Mouse (Mus musculus) embryonic facial prominence, embryonic 11.5 days (tissue): Measurements from ENCODE around the gene Fcgr3. TPM values are rescaled to one million over a fixed set of nuclear protein-coding genes. Genes with fewer than 3 reads are reported as not detected.
A peak's percentile ranks its signal among the peaks of the same experiment; 100 is the strongest.

Experiments
- ATAC-seq: fragments of 200-750 bp; cut with Nextera tagmentation; replicated peaks from 2 replicates; pipeline ENCODE4 v1.8.0; 2017; ENCODE audit warnings: low read depth; ENCODE audit not compliant: insufficient number of reproducible peaks, low FRiP score, low TSS enrichment
- DNase-seq: peaks from one replicate; pipeline ENCODE4 v3.0.0-alpha.2; 2015; ENCODE audit warnings: low spot score
- H3K27ac ChIP-seq: fragments of 300-500 bp; sonication (generic); replicated peaks from 2 replicates; pipeline ENCODE4 v1.5.1; 2014; ENCODE audit warnings: mild to moderate bottlenecking, low read depth, low read length, control low read depth
- H3K27me3 ChIP-seq: fragments of 300-500 bp; sonication (generic); 2 replicates; pipeline ENCODE4 v1.6.1; 2014; ENCODE audit warnings: mild to moderate bottlenecking, low read length, moderate library complexity, mixed read lengths; ENCODE audit not compliant: control insufficient read depth, insufficient read depth
- H3K36me3 ChIP-seq: fragments of 300-500 bp; sonication (generic); replicated peaks from 2 replicates; pipeline ENCODE4 v1.6.1; 2014; ENCODE audit warnings: low read depth, mild to moderate bottlenecking, low read length, moderate library complexity, mixed read lengths; ENCODE audit not compliant: control insufficient read depth, insufficient read depth
- H3K4me1 ChIP-seq: fragments of 300-500 bp; sonication (generic); 2 replicates; pipeline ENCODE4 v1.6.1; 2014; ENCODE audit warnings: low read length, mixed read lengths; ENCODE audit not compliant: control insufficient read depth, insufficient read depth
- H3K4me2 ChIP-seq: fragments of 300-500 bp; sonication (generic); 2 replicates; pipeline ENCODE4 v1.6.1; 2014; ENCODE audit warnings: low read depth, mild to moderate bottlenecking, control low read depth, low read length, moderate library complexity
- H3K4me3 ChIP-seq: fragments of 300-500 bp; sonication (generic); 2 replicates; pipeline ENCODE4 v1.5.1; 2014; ENCODE audit warnings: low read depth, low read length, control low read depth
- H3K9ac ChIP-seq: fragments of 300-500 bp; sonication (generic); replicated peaks from 2 replicates; pipeline ENCODE4 v1.6.1; 2014; ENCODE audit warnings: mild to moderate bottlenecking, control low read depth, low read length
- H3K9me3 ChIP-seq: fragments of 300-500 bp; sonication (generic); replicated peaks from 2 replicates; pipeline ENCODE4 v1.6.1; 2016; ENCODE audit warnings: mild to moderate bottlenecking, low read length, inconsistent platforms, mixed read lengths; ENCODE audit not compliant: control insufficient read depth
- WGBS: fragments of 180-500 bp; shearing (Covaris S2); extraction: QIAGEN DNeasy Blood & Tissue Kit; methylation state at CpG from one replicate; pipeline ENCODE4 v1.1.7; 2014; 5-methylcytosine and 5-hydroxymethylcytosine counted together
- polyA plus RNA-seq: library from polyadenylated mRNA; unstranded; fragments of >200 nt; fragmentation: Nextera tagmentation; extraction: Ambion mirVana; gene quantifications from 2 replicates; pipeline ENCODE4 v1.2.1, GENCODE M21; 2014

Fcgr3 gene
- polyA plus RNA-seq, 1 experiment from 2014 or later, result 7.9 TPM

DNA sequence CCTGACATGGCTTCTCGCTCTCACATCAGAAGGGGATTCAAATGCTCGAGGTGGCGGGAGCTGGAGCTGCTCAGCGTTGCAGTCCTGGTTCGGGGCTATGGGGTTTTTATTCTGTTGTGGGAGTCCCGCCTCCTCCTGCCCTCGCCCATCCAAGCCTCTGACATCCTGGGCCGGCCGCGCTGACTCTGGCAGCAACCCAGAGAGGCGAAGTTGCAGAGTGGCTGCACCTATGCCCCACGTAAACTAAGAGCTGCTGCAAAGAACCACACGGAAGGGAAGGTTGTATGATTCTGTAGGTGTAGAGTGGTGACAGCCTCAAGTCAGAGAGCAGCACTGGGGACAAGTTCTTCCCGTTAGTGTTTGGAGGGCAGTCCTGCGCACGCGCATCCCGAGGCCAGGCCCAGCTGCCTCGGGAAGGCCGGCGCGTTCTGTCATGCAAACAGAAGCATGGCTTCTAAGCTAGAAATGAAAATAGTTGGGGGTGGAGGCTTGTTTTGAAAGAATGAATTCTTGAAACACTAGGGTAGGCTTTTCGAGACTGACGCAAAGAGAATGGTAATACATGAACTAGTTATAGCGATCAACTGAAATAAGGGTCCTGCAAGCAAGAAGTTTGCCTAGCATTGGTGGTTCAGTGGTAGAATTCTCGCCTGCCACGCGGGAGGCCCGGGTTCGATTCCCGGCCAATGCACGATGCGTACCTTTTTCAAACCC, 20.2 kb downstream of the Fcgr3 start:
- Histone ChIP-seq H3K9me3 (no peaks in the 10 kb centered on the region), H3K4me1 (no peaks in the 10 kb centered on the region), H3K9ac (0 out of 2 replicates have a peak overlapping the region, but pooled peaks have one; percentile 29), H3K27ac (no peak overlapping the region), H3K27me3 (no peaks in the 10 kb centered on the region), H3K36me3 (no peaks in the 10 kb centered on the region), H3K4me3 (peak overlapping the region; percentile 48), H3K4me2 (peak overlapping the region; percentile 31)
- DNase-seq (peak; percentile 95), ATAC-seq (peak; percentile 88)
- WGBS, result under 1% methylated on average over 33 of the region's 33 CpGs

DNA sequence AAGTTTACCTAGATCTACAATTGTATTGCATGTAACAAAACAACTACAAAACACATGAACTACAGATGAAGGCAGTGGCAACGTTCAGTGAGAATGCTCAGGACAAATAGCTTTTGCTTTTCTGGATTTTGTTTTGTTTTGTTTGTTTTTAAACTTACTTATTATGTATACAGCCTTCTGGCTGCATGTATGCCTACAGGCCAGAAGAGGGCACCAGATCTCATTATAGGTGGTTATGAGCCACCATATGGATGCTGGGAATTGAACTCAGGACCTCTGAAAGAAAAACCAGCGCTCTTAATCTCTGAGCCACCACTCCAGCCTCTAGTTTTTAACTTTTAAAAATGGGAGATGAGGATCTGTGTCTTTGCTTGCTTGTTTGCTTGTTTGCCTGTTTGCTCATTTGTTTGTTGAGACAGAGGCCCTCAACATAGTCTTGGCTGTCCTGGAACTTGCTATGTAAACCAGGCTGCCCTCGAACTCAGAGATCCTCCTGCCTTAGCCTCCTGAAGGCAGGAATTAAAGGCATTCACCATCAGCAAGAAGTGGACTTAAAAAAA, 21.1 kb downstream of the Fcgr3 start:
- WGBS, result 74% methylated on average over 3 of the region's 3 CpGs
- no peak overlapping the region for H3K27ac ChIP-seq

DNA sequence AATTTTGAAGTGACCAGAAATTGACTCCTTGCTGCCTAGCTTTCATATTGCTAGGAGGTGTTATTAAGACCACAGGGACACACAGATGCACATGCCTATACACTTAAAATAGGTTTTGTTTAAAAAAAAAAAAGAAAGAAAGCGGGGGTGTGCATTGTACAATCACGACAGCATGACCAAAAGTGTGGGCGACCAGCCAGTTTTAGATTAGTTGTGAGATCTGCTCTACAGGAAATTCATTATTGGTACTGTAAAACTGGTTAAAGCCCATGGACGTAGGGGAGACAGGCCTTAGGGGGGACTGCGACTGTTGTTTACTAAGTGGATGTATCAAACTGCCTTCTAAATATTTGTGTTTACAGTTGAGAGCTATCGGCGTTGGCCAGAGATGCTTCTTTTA, 24.9 kb downstream of the Fcgr3 start:
- no peaks in the 10 kb centered on the region for H3K9me3 ChIP-seq
- 87% methylated on average over 7 of the region's 7 CpGs for WGBS
- no peaks in the 10 kb centered on the region for H3K4me1 ChIP-seq
- peaks cover 2% of the 10 kb centered on the region; the same call in 1 of the 2 replicates for H3K27me3 ChIP-seq
- no peak overlapping the region for H3K9ac ChIP-seq
- no peak for ATAC-seq
- DNase-seq, result no peak
- H3K36me3 ChIP-seq, result no peaks in the 10 kb centered on the region
- H3K27ac ChIP-seq, result no peak overlapping the region
- H3K4me3 ChIP-seq, result no peak overlapping the region
- no peak overlapping the region for H3K4me2 ChIP-seq

More for the DNA sequence above, 21.1 kb downstream of the Fcgr3 start:
- DNase-seq (no peak), ATAC-seq (no peak)
- Histone ChIP-seq H3K27me3 (no peaks in the 10 kb centered on the region), H3K4me3 (peak overlapping the region; percentile 48), H3K4me1 (no peaks in the 10 kb centered on the region), H3K9me3 (no peaks in the 10 kb centered on the region), H3K9ac (no peak overlapping the region), H3K36me3 (no peaks in the 10 kb centered on the region), H3K4me2 (peak overlapping the region; percentile 31)

DNA sequence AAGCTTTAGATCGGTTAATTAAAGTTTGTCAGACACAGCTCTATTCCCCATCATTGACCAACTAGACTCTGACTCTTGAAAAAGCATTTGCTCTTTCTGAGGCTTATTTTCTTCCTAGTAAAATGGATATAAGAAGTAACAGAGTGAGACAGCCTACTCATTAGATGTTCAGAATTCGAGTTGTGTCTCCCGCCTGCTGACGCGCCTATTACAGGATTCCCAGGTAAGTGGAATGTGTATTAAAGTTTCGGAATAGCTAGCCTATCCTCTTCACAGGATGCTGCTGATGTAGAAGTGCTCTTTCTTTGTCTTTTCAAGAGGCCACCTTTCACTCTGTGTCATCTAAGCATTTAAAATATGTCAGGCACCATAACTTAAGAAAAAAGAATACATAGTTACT, 25.6 kb downstream of the Fcgr3 start:
- no peak overlapping the region for H3K4me2 ChIP-seq

DNA sequence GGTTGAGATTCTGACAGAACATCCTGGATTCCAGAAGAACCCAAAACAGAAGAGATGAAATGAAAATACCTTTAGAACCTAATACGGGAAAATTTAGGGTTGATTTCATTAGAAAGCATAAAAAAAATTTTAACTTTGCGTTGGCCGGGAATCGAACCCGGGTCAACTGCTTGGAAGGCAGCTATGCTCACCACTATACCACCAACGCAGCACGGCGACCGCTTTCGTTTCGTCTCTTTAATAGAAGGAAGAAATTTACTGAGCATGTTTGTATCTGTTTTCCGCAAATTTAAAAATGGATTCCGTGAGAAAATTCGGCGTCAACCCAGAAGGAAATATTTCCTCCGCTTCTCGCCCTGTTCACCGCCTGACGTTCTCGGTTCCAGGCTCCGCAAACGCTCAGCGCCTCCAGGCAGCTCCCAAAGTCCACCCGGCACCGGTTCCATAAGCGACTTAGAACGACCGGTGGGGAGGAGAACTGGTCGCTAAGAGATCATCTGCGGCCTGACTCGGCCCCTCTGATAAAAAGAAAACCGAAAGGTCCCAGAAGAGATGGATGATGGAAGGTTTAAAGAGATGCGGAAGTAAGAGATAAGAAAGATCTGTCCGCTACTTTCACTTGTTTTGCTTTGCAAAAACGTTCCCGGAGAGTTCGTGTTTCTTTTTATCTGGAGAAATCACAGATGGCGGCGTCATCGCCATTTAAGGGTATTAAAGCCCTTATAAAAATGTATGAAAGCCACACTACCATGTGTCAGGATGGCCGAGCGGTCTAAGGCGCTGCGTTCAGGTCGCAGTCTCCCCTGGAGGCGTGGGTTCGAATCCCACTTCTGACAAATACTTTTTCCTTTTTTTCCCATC, 26.6 kb downstream of the Fcgr3 start:
- under 1% methylated on average over 47 of the region's 47 CpGs for WGBS
- Histone ChIP-seq H3K9ac (peak overlapping the region; percentile 57), H3K9me3 (no peaks in the 10 kb centered on the region), H3K36me3 (no peaks in the 10 kb centered on the region), H3K4me2 (peak overlapping the region; percentile 39; the same call in 1 of the 2 replicates), H3K27ac (0 out of 2 replicates have a peak overlapping the region, but pooled peaks have one; percentile 38), H3K4me3 (peak overlapping the region; percentile 65), H3K27me3 (peaks cover 2% of the 10 kb centered on the region), H3K4me1 (no peaks in the 10 kb centered on the region)
- DNase-seq (peak; percentile 89), ATAC-seq (peak; percentile 72)

More for the DNA sequence above, 25.6 kb downstream of the Fcgr3 start:
- Histone ChIP-seq H3K4me3 (no peak overlapping the region), H3K4me1 (no peaks in the 10 kb centered on the region), H3K9me3 (no peaks in the 10 kb centered on the region), H3K36me3 (no peaks in the 10 kb centered on the region), H3K27ac (no peak overlapping the region), H3K27me3 (peaks cover 2% of the 10 kb centered on the region), H3K9ac (no peak overlapping the region)
- DNase-seq (no peak), ATAC-seq (no peak)
- 72% methylated on average over 6 of the region's 6 CpGs for WGBS

DNA sequence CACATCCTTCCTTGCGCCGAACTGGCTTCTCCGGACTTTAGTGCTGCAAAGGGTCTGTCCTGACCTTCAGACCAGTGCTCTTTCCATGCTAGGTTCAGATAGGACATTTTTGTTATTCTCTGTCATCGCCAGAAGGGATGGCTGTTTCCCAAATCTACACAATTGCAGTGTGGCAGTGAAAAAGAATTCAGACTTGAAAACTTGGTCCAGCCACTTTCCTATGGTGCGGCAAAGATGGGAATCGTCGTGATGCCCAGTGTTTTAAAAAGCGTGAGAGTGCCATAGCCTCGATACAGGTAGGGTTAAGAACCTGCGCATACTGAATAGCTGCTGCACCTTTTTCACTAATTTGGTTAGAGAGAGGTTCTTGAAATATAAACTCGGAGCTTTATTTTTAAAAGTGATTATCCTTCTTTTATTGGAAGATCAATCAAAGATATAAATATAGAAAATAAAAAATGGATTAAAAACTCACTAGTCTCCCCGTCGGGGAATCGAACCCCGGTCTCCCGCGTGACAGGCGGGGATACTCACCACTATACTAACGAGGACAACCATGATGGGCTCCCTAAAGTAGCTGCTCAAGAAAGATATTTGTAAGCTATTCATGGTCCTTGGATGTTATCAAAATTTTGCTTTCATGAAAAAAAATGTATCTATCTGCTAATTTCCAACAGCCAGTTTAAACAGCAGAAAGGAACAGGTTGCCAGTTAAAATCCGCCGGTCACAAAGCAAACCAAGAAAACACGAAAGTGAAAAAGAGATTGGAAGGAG, 28.0 kb downstream of the Fcgr3 start:
- DNase-seq (peak; percentile 90), ATAC-seq (no peak)
- H3K9me3 ChIP-seq, result no peaks in the 10 kb centered on the region
- no peaks in the 10 kb centered on the region for H3K4me1 ChIP-seq
- peak overlapping the region; percentile 48 for H3K4me2 ChIP-seq
- no peaks in the 10 kb centered on the region for H3K36me3 ChIP-seq
- H3K9ac ChIP-seq, result no peak overlapping the region
- peaks cover 6% of the 10 kb centered on the region for H3K27me3 ChIP-seq
- WGBS, result 2% methylated on average over 22 of the region's 22 CpGs
- peak overlapping the region; percentile 25 for H3K4me3 ChIP-seq
- no peak overlapping the region for H3K27ac ChIP-seq

DNA sequence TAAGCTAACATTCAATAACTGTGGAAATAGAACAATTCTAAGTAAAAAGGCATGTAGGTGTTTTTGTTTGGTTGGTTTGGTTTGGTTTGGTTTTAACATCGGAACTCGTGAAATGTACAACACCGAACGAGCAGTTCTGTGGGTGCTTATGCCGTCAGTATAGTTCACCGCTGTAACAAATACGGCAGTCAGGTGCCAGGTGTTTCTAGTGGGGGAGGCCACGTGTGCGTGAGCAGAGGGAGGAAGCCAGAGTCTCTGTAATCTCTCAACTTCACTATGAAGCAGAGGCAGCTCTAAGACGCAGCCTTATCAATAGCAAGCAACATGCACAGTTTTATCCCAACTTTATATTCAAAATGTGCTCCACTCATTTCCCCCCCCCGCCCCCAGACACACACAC, 29.1 kb downstream of the Fcgr3 start:
- H3K9ac ChIP-seq, result no peak overlapping the region
- ATAC-seq (no peak), DNase-seq (no peak)
- H3K4me2 ChIP-seq, result no peak overlapping the region
- no peak overlapping the region for H3K27ac ChIP-seq
- H3K27me3 ChIP-seq, result peaks cover 8% of the 10 kb centered on the region
- no peaks in the 10 kb centered on the region for H3K4me1 ChIP-seq
- H3K36me3 ChIP-seq, result no peaks in the 10 kb centered on the region
- H3K9me3 ChIP-seq, result no peaks in the 10 kb centered on the region
- H3K4me3 ChIP-seq, result no peak overlapping the region
- 53% methylated on average over 11 of the region's 11 CpGs for WGBS
